ENCODE assay signal across 11 mouse cellular contexts in the genomic region with DNA sequence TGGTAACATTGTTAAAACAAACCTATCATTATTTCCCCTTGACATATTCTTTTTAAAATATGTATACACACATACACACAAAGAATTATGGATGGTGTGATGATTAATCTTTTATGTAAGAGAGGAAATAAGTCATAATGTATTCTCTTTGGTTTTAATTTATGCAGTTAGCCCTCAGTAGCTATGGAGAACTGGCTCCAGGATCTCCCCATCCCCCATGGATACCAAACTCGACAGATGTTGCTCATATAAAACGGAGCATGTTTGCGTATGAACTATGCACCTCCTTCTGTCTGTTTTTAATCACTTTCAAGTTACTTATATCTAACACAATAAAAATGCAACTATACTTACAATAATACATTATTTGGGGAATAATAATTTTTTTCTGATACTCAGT.
DNase-seq lines count a peak whose midpoint lies in the region; ATAC-seq and TF ChIP-seq lines count a peak whose summit lies in the region.
"Had no signal": no experiment of that assay in that cellular context is flagged by ENCODE, and none has a peak within 500 bp of the region (broad histone marks: within the 10 kb centered on the region; RNA-seq: fewer than 3 reads in every experiment).

No protein-coding gene starts in this region.

- no peak for TF ChIP-seq POLR2A in brain, embryonic 14.5 days (IDR thresholded peaks at IDR 0.05; ENCODE audit: borderline replicate concordance, extremely low read depth, insufficient read depth, insufficient read length, poor library complexity, severe bottlenecking)

- ATAC-seq in intestine, embryonic 14.5 days (replicated peaks; ENCODE audit: low FRiP score, low TSS enrichment, low read depth): no peak
- no peak for ATAC-seq in intestine, embryonic 16.5 days
- ATAC-seq in forebrain, embryonic 13.5 days: peak; percentile 75
- peak; percentile 68; the same call in 1 of the 2 replicates for ATAC-seq in midbrain, embryonic 12.5 days (ENCODE audit: low FRiP score, low read depth)

- DNase-seq in intestine, embryonic 14.5 days (ENCODE audit: low spot score): no peak
- DNase-seq in brain, embryonic 14.5 days (ENCODE audit: low read depth): peak; percentile 79
- DNase-seq in lung, postnatal 4 days: no peak
- no peak for DNase-seq in heart, adult 11 months
- DNase-seq in left cerebral cortex, adult 11 months (ENCODE audit: low spot score): no peak
- DNase-seq: cerebellum, adult 11 months had no signal

- H3K4me2 ChIP-seq in intestine, embryonic 14.5 days (ENCODE audit: low read length): no peak overlapping the region
- no peak overlapping the region for H3K4me2 ChIP-seq in intestine, embryonic 16.5 days (ENCODE audit: low read depth, low read length)
- no peak overlapping the region for H3K4me2 ChIP-seq in forebrain, embryonic 13.5 days
- H3K4me2 ChIP-seq in midbrain, embryonic 12.5 days (replicated peaks): no peak overlapping the region
- H3K4me2 ChIP-seq: hindbrain, embryonic 15.5 days had no signal

- peaks cover 35% of the 10 kb centered on the region; the same call in 1 of the 2 replicates for H3K4me1 ChIP-seq in intestine, embryonic 14.5 days (replicated peaks; ENCODE audit: control insufficient read depth, insufficient read depth, low read length)
- H3K4me1 ChIP-seq in intestine, embryonic 16.5 days (ENCODE audit: control insufficient read depth, insufficient read depth, low read length): peaks cover 13% of the 10 kb centered on the region
- peaks cover 17% of the 10 kb centered on the region for H3K4me1 ChIP-seq in forebrain, embryonic 13.5 days
- peaks cover 12% of the 10 kb centered on the region; the same call in 1 of the 2 replicates for H3K4me1 ChIP-seq in midbrain, embryonic 12.5 days

- H3K9ac ChIP-seq in intestine, embryonic 14.5 days (ENCODE audit: low read length): no peak overlapping the region
- no peak overlapping the region for H3K9ac ChIP-seq in intestine, embryonic 16.5 days (ENCODE audit: low read depth, low read length)
- H3K9ac ChIP-seq in forebrain, embryonic 13.5 days: no peak overlapping the region
- H3K9ac ChIP-seq in midbrain, embryonic 12.5 days (replicated peaks): no peak overlapping the region
- H3K9ac ChIP-seq: hindbrain, embryonic 15.5 days; liver, embryonic 14.5 days had no signal

- TF ChIP-seq CTCF in brain, embryonic 14.5 days (IDR thresholded peaks at IDR 0.05; ENCODE audit: borderline replicate concordance, extremely low read depth, insufficient read depth, insufficient read length): no peak

- H3K27ac ChIP-seq in intestine, embryonic 14.5 days (ENCODE audit: low read depth): peak overlapping the region; percentile 92; the same call in 1 of the 2 replicates
- H3K27ac ChIP-seq in intestine, embryonic 16.5 days (ENCODE audit: low read length): no peak overlapping the region
- H3K27ac ChIP-seq in forebrain, embryonic 13.5 days: no peak overlapping the region
- H3K27ac ChIP-seq in midbrain, embryonic 12.5 days (replicated peaks): no peak overlapping the region
- H3K27ac ChIP-seq: liver, embryonic 14.5 days had no signal

- 26% methylated on average over 3 of the region's 3 CpGs for WGBS in intestine, embryonic 14.5 days
- WGBS in intestine, embryonic 16.5 days: 36% methylated on average over 3 of the region's 3 CpGs
- 44% methylated on average over 3 of the region's 3 CpGs for WGBS in forebrain, embryonic 13.5 days
- WGBS in midbrain, embryonic 12.5 days: 24% methylated on average over 3 of the region's 3 CpGs

- no peaks in the 10 kb centered on the region for H3K9me3 ChIP-seq in intestine, embryonic 14.5 days (ENCODE audit: control insufficient read depth, low read length)
- no peaks in the 10 kb centered on the region for H3K9me3 ChIP-seq in intestine, embryonic 16.5 days (ENCODE audit: control insufficient read depth, low read length)
- no peaks in the 10 kb centered on the region for H3K9me3 ChIP-seq in forebrain, embryonic 13.5 days (replicated peaks)
- H3K9me3 ChIP-seq in midbrain, embryonic 12.5 days: no peaks in the 10 kb centered on the region
- H3K9me3 ChIP-seq: hindbrain, embryonic 15.5 days had no signal

- no peaks in the 10 kb centered on the region for H3K36me3 ChIP-seq in intestine, embryonic 14.5 days (ENCODE audit: control insufficient read depth, insufficient read depth, low read length)
- H3K36me3 ChIP-seq in intestine, embryonic 16.5 days (ENCODE audit: control insufficient read depth, insufficient read depth, low read length): no peaks in the 10 kb centered on the region
- H3K36me3 ChIP-seq in forebrain, embryonic 13.5 days (ENCODE audit: poor library complexity, severe bottlenecking): no peaks in the 10 kb centered on the region
- H3K36me3 ChIP-seq in midbrain, embryonic 12.5 days: no peaks in the 10 kb centered on the region
- H3K36me3 ChIP-seq: hindbrain, embryonic 15.5 days had no signal

- H3K4me3 ChIP-seq in intestine, embryonic 14.5 days (ENCODE audit: low read depth, low read length): no peak overlapping the region
- no peak overlapping the region for H3K4me3 ChIP-seq in intestine, embryonic 16.5 days (ENCODE audit: low read length)
- H3K4me3 ChIP-seq in forebrain, embryonic 13.5 days: no peak overlapping the region
- H3K4me3 ChIP-seq in midbrain, embryonic 12.5 days: no peak overlapping the region
- H3K4me3 ChIP-seq: hindbrain, embryonic 15.5 days had no signal

- H3K27me3 ChIP-seq in intestine, embryonic 14.5 days (replicated peaks; ENCODE audit: control insufficient read depth, insufficient read depth, low read length): no peaks in the 10 kb centered on the region
- no peaks in the 10 kb centered on the region for H3K27me3 ChIP-seq in intestine, embryonic 16.5 days (replicated peaks; ENCODE audit: control insufficient read depth, insufficient read depth, low read length)
- H3K27me3 ChIP-seq in forebrain, embryonic 13.5 days: no peaks in the 10 kb centered on the region
- no peaks in the 10 kb centered on the region for H3K27me3 ChIP-seq in midbrain, embryonic 12.5 days
- H3K27me3 ChIP-seq: hindbrain, embryonic 15.5 days had no signal

Comparison
In these comparisons a context has a peak if more than half of its experiments do, and no peak if none do; other contexts are left out.
1. ATAC-seq: peak in forebrain, embryonic 13.5 days (single experiment) and midbrain, embryonic 12.5 days (single experiment); none in intestine, embryonic 14.5 days (single experiment) and intestine, embryonic 16.5 days (single experiment).